ENCODE assay signal across 8 mouse cellular contexts in genomic region chr3:87985505-87986320, GRCm38 (mm10). TPM values are rescaled to one million over a fixed set of nuclear protein-coding genes. Genes with fewer than 3 reads are reported as not detected.
DNase-seq lines count a peak whose midpoint lies in the region; ATAC-seq and TF ChIP-seq lines count a peak whose summit lies in the region.

No protein-coding gene starts in this region.

- no peak for TF ChIP-seq CTCF in embryonic fibroblast, embryonic 13.5 days (IDR thresholded peaks at IDR 0.05; ENCODE audit: borderline replicate concordance, insufficient read depth, low read length)

- no peak for DNase-seq in liver, embryonic 11.5 days (ENCODE audit: low spot score)
- DNase-seq in liver: no peak
- DNase-seq in layer of hippocampus, postnatal 14 days (ENCODE audit: low spot score in 2 of 2): no peak
- no peak for DNase-seq in urinary bladder, adult 18-20 months (ENCODE audit: low spot score in 2 of 2)
- DNase-seq in yolk sac, embryonic 10.5 days (ENCODE audit: low spot score): no peak

- H3K9ac ChIP-seq in liver, embryonic 11.5 days (ENCODE audit: low read depth, low read length): no peak overlapping the region
- H3K9ac ChIP-seq in hindbrain, embryonic 16.5 days (ENCODE audit: low read depth, low read length): 0 out of 2 replicates have a peak overlapping the region, but pooled peaks have one; percentile 15
- H3K9ac ChIP-seq in midbrain, embryonic 15.5 days: no peak overlapping the region

- H3K36me3 ChIP-seq in liver, embryonic 11.5 days (ENCODE audit: control insufficient read depth, insufficient read depth, low read length): no peaks in the 10 kb centered on the region
- H3K36me3 ChIP-seq in hindbrain, embryonic 16.5 days (ENCODE audit: control insufficient read depth, insufficient read depth, low read length): no peaks in the 10 kb centered on the region
- no peaks in the 10 kb centered on the region for H3K36me3 ChIP-seq in midbrain, embryonic 15.5 days (replicated peaks)

- H3K4me3 ChIP-seq in liver, embryonic 11.5 days (ENCODE audit: low read depth, low read length): no peak overlapping the region
- H3K4me3 ChIP-seq in embryonic fibroblast, embryonic 13.5 days (ENCODE audit: insufficient read depth, low read length): no peak overlapping the region
- H3K4me3 ChIP-seq in hindbrain, embryonic 16.5 days (ENCODE audit: low read length): no peak overlapping the region
- H3K4me3 ChIP-seq in midbrain, embryonic 15.5 days: no peak overlapping the region

- peak overlapping the region; percentile 6; the same call in 1 of the 2 replicates for H3K27ac ChIP-seq in liver, embryonic 11.5 days (ENCODE audit: low read depth, low read length)
- H3K27ac ChIP-seq in embryonic fibroblast, embryonic 13.5 days (ENCODE audit: insufficient read depth, low read length): peak overlapping the region; percentile 21; the same call in 1 of the 2 replicates
- peak overlapping the region; percentile 67 for H3K27ac ChIP-seq in hindbrain, embryonic 16.5 days (ENCODE audit: low read depth, low read length)
- peak overlapping the region; percentile 46 for H3K27ac ChIP-seq in midbrain, embryonic 15.5 days

- no peaks in the 10 kb centered on the region for H3K9me3 ChIP-seq in liver, embryonic 11.5 days (ENCODE audit: control insufficient read depth, low read length)
- H3K9me3 ChIP-seq in hindbrain, embryonic 16.5 days (ENCODE audit: control insufficient read depth, low read length): no peaks in the 10 kb centered on the region
- no peaks in the 10 kb centered on the region for H3K9me3 ChIP-seq in midbrain, embryonic 15.5 days

- H3K27me3 ChIP-seq in liver, embryonic 11.5 days (replicated peaks; ENCODE audit: control insufficient read depth, insufficient read depth, low read length): peaks cover 24% of the 10 kb centered on the region
- no peaks in the 10 kb centered on the region for H3K27me3 ChIP-seq in hindbrain, embryonic 16.5 days (replicated peaks; ENCODE audit: control insufficient read depth, insufficient read depth, low read length)
- H3K27me3 ChIP-seq in midbrain, embryonic 15.5 days (replicated peaks): 0 out of 2 replicates have a peak, but pooled peaks cover 9% of the 10 kb centered on the region

- no peak for ATAC-seq in liver, embryonic 11.5 days (replicated peaks; ENCODE audit: low FRiP score)
- no peak for ATAC-seq in hindbrain, embryonic 16.5 days
- no peak for ATAC-seq in midbrain, embryonic 15.5 days (replicated peaks)

- 66% methylated on average over 12 of the region's 12 CpGs for WGBS in liver, embryonic 11.5 days
- 22% methylated on average over 11 of the region's 12 CpGs for WGBS in hindbrain, embryonic 16.5 days
- 24% methylated on average over 12 of the region's 12 CpGs for WGBS in midbrain, embryonic 15.5 days

- 0 out of 2 replicates have a peak, but pooled peaks have one; percentile 31 for TF ChIP-seq POLR2A in embryonic fibroblast, embryonic 13.5 days (IDR thresholded peaks at IDR 0.05; ENCODE audit: low read depth, low read length)

- no peak overlapping the region for H3K4me2 ChIP-seq in liver, embryonic 11.5 days
- H3K4me2 ChIP-seq in hindbrain, embryonic 16.5 days (ENCODE audit: low read length): no peak overlapping the region
- no peak overlapping the region for H3K4me2 ChIP-seq in midbrain, embryonic 15.5 days

- peaks cover 38% of the 10 kb centered on the region for H3K4me1 ChIP-seq in liver, embryonic 11.5 days (replicated peaks; ENCODE audit: control insufficient read depth, insufficient read depth, low read length)
- H3K4me1 ChIP-seq in embryonic fibroblast, embryonic 13.5 days (ENCODE audit: control insufficient read depth, insufficient read depth, low read length): peaks cover 19% of the 10 kb centered on the region
- H3K4me1 ChIP-seq in hindbrain, embryonic 16.5 days (ENCODE audit: control insufficient read depth, insufficient read depth, low read depth, low read length): peaks cover 50% of the 10 kb centered on the region
- H3K4me1 ChIP-seq in midbrain, embryonic 15.5 days: peaks cover 57% of the 10 kb centered on the region

RNA-seq across cellular contexts. Expression of gene Bcan, which starts 14.3 kb away (rescaled TPM):
- 0.08 TPM in 1 of 2 replicates, not detected in the other for polyA plus RNA-seq in liver, embryonic 11.5 days (2014; fragmentation: Nextera tagmentation; extraction: Ambion mirVana)
- 0.61 TPM in 1 of 2 replicates, not detected in the other for polyA plus RNA-seq in embryonic fibroblast, embryonic 13.5 days (2011; ENCODE audit: insufficient read length, low read depth, missing spikeins)
- polyA plus RNA-seq in hindbrain, embryonic 16.5 days (2015; fragmentation: Nextera tagmentation; extraction: Ambion mirVana): 150 and 186 TPM in 2 replicates
- 53.4 and 62.8 TPM in 2 replicates for polyA plus RNA-seq in midbrain, embryonic 15.5 days (2015; fragmentation: Nextera tagmentation; extraction: Ambion mirVana)
- total RNA-seq in layer of hippocampus, postnatal 14 days (2021): 100 to 1,000 TPM; 421 to 446 TPM

RNA-seq across cellular contexts. Expression of gene Nes, which starts 14.8 kb away (rescaled TPM):
- polyA plus RNA-seq in liver, embryonic 11.5 days (2014; fragmentation: Nextera tagmentation; extraction: Ambion mirVana): 4.9 and 5.8 TPM in 2 replicates
- 25.7 and 71.2 TPM in 2 replicates for polyA plus RNA-seq in embryonic fibroblast, embryonic 13.5 days (2011; ENCODE audit: insufficient read length, low read depth, missing spikeins)
- polyA plus RNA-seq in hindbrain, embryonic 16.5 days (2015; fragmentation: Nextera tagmentation; extraction: Ambion mirVana): 15.6 and 20.2 TPM in 2 replicates
- 33.0 and 40.7 TPM in 2 replicates for polyA plus RNA-seq in midbrain, embryonic 15.5 days (2015; fragmentation: Nextera tagmentation; extraction: Ambion mirVana)
- 10 to 100 TPM in 1 of 2 experiments, 1 to 10 TPM in 1; 9.0 to 11.0 TPM for total RNA-seq in layer of hippocampus, postnatal 14 days (2021)

RNA-seq across cellular contexts. Expression of gene Crabp2, which starts 37.2 kb away (rescaled TPM):
- polyA plus RNA-seq in liver, embryonic 11.5 days (2014; fragmentation: Nextera tagmentation; extraction: Ambion mirVana): 24.9 and 29.9 TPM in 2 replicates
- 80.0 and 99.8 TPM in 2 replicates for polyA plus RNA-seq in embryonic fibroblast, embryonic 13.5 days (2011; ENCODE audit: insufficient read length, low read depth, missing spikeins)
- 49.1 and 52.4 TPM in 2 replicates for polyA plus RNA-seq in hindbrain, embryonic 16.5 days (2015; fragmentation: Nextera tagmentation; extraction: Ambion mirVana)
- 44.8 and 52.1 TPM in 2 replicates for polyA plus RNA-seq in midbrain, embryonic 15.5 days (2015; fragmentation: Nextera tagmentation; extraction: Ambion mirVana)
- 1 to 10 TPM; 2.0 to 2.2 TPM for total RNA-seq in layer of hippocampus, postnatal 14 days (2021)

RNA-seq across cellular contexts. Expression of gene Hapln2, which starts 41.7 kb away (rescaled TPM):
- polyA plus RNA-seq in liver, embryonic 11.5 days (2014; fragmentation: Nextera tagmentation; extraction: Ambion mirVana): not detected in 2 replicates
- polyA plus RNA-seq in embryonic fibroblast, embryonic 13.5 days (2011; ENCODE audit: insufficient read length, low read depth, missing spikeins): not detected in 2 replicates
- polyA plus RNA-seq in hindbrain, embryonic 16.5 days (2015; fragmentation: Nextera tagmentation; extraction: Ambion mirVana): 0.30 and 0.66 TPM in 2 replicates
- polyA plus RNA-seq in midbrain, embryonic 15.5 days (2015; fragmentation: Nextera tagmentation; extraction: Ambion mirVana): 0.71 and 0.82 TPM in 2 replicates
- total RNA-seq in layer of hippocampus, postnatal 14 days (2021): 1 to 10 TPM; 1.8 to 1.9 TPM

RNA-seq across cellular contexts. Expression of gene Rrnad1, which starts 55.2 kb away (rescaled TPM):
- polyA plus RNA-seq in liver, embryonic 11.5 days (2014; fragmentation: Nextera tagmentation; extraction: Ambion mirVana): 17.5 and 18.8 TPM in 2 replicates
- 11.4 and 12.0 TPM in 2 replicates for polyA plus RNA-seq in embryonic fibroblast, embryonic 13.5 days (2011; ENCODE audit: insufficient read length, low read depth, missing spikeins)
- polyA plus RNA-seq in hindbrain, embryonic 16.5 days (2015; fragmentation: Nextera tagmentation; extraction: Ambion mirVana): 20.5 and 24.8 TPM in 2 replicates
- polyA plus RNA-seq in midbrain, embryonic 15.5 days (2015; fragmentation: Nextera tagmentation; extraction: Ambion mirVana): 23.0 and 23.2 TPM in 2 replicates
- total RNA-seq in layer of hippocampus, postnatal 14 days (2021): 10 to 100 TPM; 19.0 to 22.8 TPM

Comparison
In these comparisons a context has a peak if more than half of its experiments do, and no peak if none do; other contexts are left out.
1. H3K27ac ChIP-seq: peak in every context shown above with its lines; median percentile 67 in hindbrain, embryonic 16.5 days; 46 in midbrain, embryonic 15.5 days; 21 in embryonic fibroblast, embryonic 13.5 days; 6 in liver, embryonic 11.5 days.
2. RNA of gene Bcan, which starts 14.3 kb away (polyA plus RNA-seq): 150 to 186 TPM in hindbrain, embryonic 16.5 days and 53.4 to 62.8 TPM in midbrain, embryonic 15.5 days; 0.61 TPM in embryonic fibroblast, embryonic 13.5 days and 0.08 TPM in liver, embryonic 11.5 days; every median in the first group is over 10 times any median in the second.